Mouse (Mus musculus): Measurements from ENCODE around the gene Gal. TPM values are rescaled to one million over a fixed set of nuclear protein-coding genes. Genes with fewer than 3 reads are reported as not detected.

The Gal gene
- total and polyA plus RNA-seq, 3 experiments, result 0.14 TPM; not detected in 2

GRCm38 (mm10) chr19:3436840-3437239 is 22.5 kb upstream of the Gal start:
- Histone ChIP-seq H3K36me3 (ENCODE audit: control insufficient read depth, insufficient read depth, low read length) (no peaks in the 10 kb centered on the region), H3K27ac (no peak overlapping the region), H3K9ac (ENCODE audit: low read depth, low read length) (no peak overlapping the region), H3K79me2 (replicated peaks; ENCODE audit: control insufficient read depth, insufficient read depth, low read length) (no peaks in the 10 kb centered on the region), H3K4me1 (ENCODE audit: control insufficient read depth, insufficient read depth, low read length) (no peaks in the 10 kb centered on the region), H3K4me3 (no peak overlapping the region), H3K27me3 (ENCODE audit: control insufficient read depth, insufficient read depth, low read length) (no peaks in the 10 kb centered on the region)
- intact Hi-C loops (cut with DNase I), result loop anchor here (5.0 kb wide), 1 partner anchor 145 kb away; no protein-coding TSS in a partner anchor
- no peak for DNase-seq
- 48% methylated on average over 9 of the region's 9 CpGs for WGBS
- TF ChIP-seq EP300 (IDR thresholded peaks at IDR 0.05; ENCODE audit: insufficient read depth, low read depth, low read length), result no peak
- TF ChIP-seq CTCF (IDR thresholded peaks at IDR 0.05), result peak; percentile 63

GRCm38 (mm10) chr19:3435824-3436223 is 21.5 kb upstream of the Gal start:
- intact Hi-C loops (cut with DNase I), result loop anchor here (5.0 kb wide), 1 partner anchor 144 kb away; no protein-coding TSS in a partner anchor
- no peak overlapping the region for H3K4me3 ChIP-seq
- no peaks in the 10 kb centered on the region for H3K4me1 ChIP-seq (ENCODE audit: control insufficient read depth, insufficient read depth, low read length)
- no peaks in the 10 kb centered on the region for H3K36me3 ChIP-seq (ENCODE audit: control insufficient read depth, insufficient read depth, low read length)
- H3K79me2 ChIP-seq (replicated peaks; ENCODE audit: control insufficient read depth, insufficient read depth, low read length), result no peaks in the 10 kb centered on the region
- DNase-seq, result no peak
- no peaks in the 10 kb centered on the region for H3K27me3 ChIP-seq (ENCODE audit: control insufficient read depth, insufficient read depth, low read length)
- H3K9ac ChIP-seq (ENCODE audit: low read depth, low read length), result no peak overlapping the region
- H3K27ac ChIP-seq, result no peak overlapping the region
- 65% methylated on average over 3 of the region's 3 CpGs for WGBS
- TF ChIP-seq CTCF (IDR thresholded peaks at IDR 0.05) (no peak), EP300 (IDR thresholded peaks at IDR 0.05; ENCODE audit: insufficient read depth, low read depth, low read length) (no peak), POLR2A (IDR thresholded peaks at IDR 0.05; ENCODE audit: insufficient read depth, low read depth, low read length) (no peak)

- H3K36me3 ChIP-seq (ENCODE audit: control insufficient read depth, insufficient read depth, low read length), result no peaks in the 10 kb centered on the region
- intact Hi-C loops (cut with DNase I), result loop anchor here (5.0 kb wide), 1 partner anchor 142 kb away; no protein-coding TSS in a partner anchor
- no peak overlapping the region for H3K9ac ChIP-seq (ENCODE audit: low read depth, low read length)
- DNase-seq, result no peak
- H3K27ac ChIP-seq, result no peak overlapping the region
- no peaks in the 10 kb centered on the region for H3K27me3 ChIP-seq (ENCODE audit: control insufficient read depth, insufficient read depth, low read length)
- TF ChIP-seq POLR2A (IDR thresholded peaks at IDR 0.05; ENCODE audit: insufficient read depth, low read depth, low read length) (no peak), EP300 (IDR thresholded peaks at IDR 0.05; ENCODE audit: insufficient read depth, low read depth, low read length) (no peak), CTCF (IDR thresholded peaks at IDR 0.05) (no peak)
- no peaks in the 10 kb centered on the region for H3K79me2 ChIP-seq (replicated peaks; ENCODE audit: control insufficient read depth, insufficient read depth, low read length)
- 68% methylated on average over 4 of the region's 4 CpGs for WGBS
- H3K4me3 ChIP-seq, result no peak overlapping the region
- no peaks in the 10 kb centered on the region for H3K4me1 ChIP-seq (ENCODE audit: control insufficient read depth, insufficient read depth, low read length)
These were observed 20.3 kb upstream of the Gal start for GRCm38 (mm10) chr19:3434641-3435040.

GRCm38 (mm10) chr19:3434124-3434523 is 19.8 kb upstream of the Gal start:
- H3K4me1 ChIP-seq (ENCODE audit: control insufficient read depth, insufficient read depth, low read length), result no peaks in the 10 kb centered on the region
- no peak overlapping the region for H3K4me3 ChIP-seq
- H3K36me3 ChIP-seq (ENCODE audit: control insufficient read depth, insufficient read depth, low read length), result no peaks in the 10 kb centered on the region
- no peaks in the 10 kb centered on the region for H3K27me3 ChIP-seq (ENCODE audit: control insufficient read depth, insufficient read depth, low read length)
- no peak overlapping the region for H3K9ac ChIP-seq (ENCODE audit: low read depth, low read length)
- H3K79me2 ChIP-seq (replicated peaks; ENCODE audit: control insufficient read depth, insufficient read depth, low read length), result no peaks in the 10 kb centered on the region
- TF ChIP-seq EP300 (IDR thresholded peaks at IDR 0.05; ENCODE audit: insufficient read depth, low read depth, low read length) (no peak), POLR2A (IDR thresholded peaks at IDR 0.05; ENCODE audit: insufficient read depth, low read depth, low read length) (no peak), CTCF (IDR thresholded peaks at IDR 0.05) (no peak)
- no peak for DNase-seq
- H3K27ac ChIP-seq, result no peak overlapping the region
- intact Hi-C loops (cut with DNase I), result no loop called here
- WGBS, result 52% methylated on average over 4 of the region's 4 CpGs

GRCm38 (mm10) chr19:3431969-3432368 is 17.6 kb upstream of the Gal start:
- Histone ChIP-seq H3K4me1 (ENCODE audit: control insufficient read depth, insufficient read depth, low read length) (no peaks in the 10 kb centered on the region), H3K9ac (ENCODE audit: low read depth, low read length) (no peak overlapping the region), H3K27ac (no peak overlapping the region), H3K79me2 (replicated peaks; ENCODE audit: control insufficient read depth, insufficient read depth, low read length) (no peaks in the 10 kb centered on the region), H3K4me3 (no peak overlapping the region), H3K36me3 (ENCODE audit: control insufficient read depth, insufficient read depth, low read length) (no peaks in the 10 kb centered on the region), H3K27me3 (ENCODE audit: control insufficient read depth, insufficient read depth, low read length) (no peaks in the 10 kb centered on the region)
- WGBS, result 57% methylated on average over 2 of the region's 2 CpGs
- intact Hi-C loops (cut with DNase I), result no loop called here
- no peak for DNase-seq
- no peak for TF ChIP-seq POLR2A (IDR thresholded peaks at IDR 0.05; ENCODE audit: insufficient read depth, low read depth, low read length)
- TF ChIP-seq CTCF (IDR thresholded peaks at IDR 0.05), result no peak
- no peak for TF ChIP-seq EP300 (IDR thresholded peaks at IDR 0.05; ENCODE audit: insufficient read depth, low read depth, low read length)

- WGBS, result 76% methylated on average over 7 of the region's 7 CpGs
- Histone ChIP-seq H3K9ac (ENCODE audit: low read depth, low read length) (no peak overlapping the region), H3K27ac (no peak overlapping the region), H3K36me3 (ENCODE audit: control insufficient read depth, insufficient read depth, low read length) (no peaks in the 10 kb centered on the region), H3K79me2 (replicated peaks; ENCODE audit: control insufficient read depth, insufficient read depth, low read length) (no peaks in the 10 kb centered on the region), H3K4me3 (no peak overlapping the region), H3K27me3 (ENCODE audit: control insufficient read depth, insufficient read depth, low read length) (no peaks in the 10 kb centered on the region), H3K4me1 (ENCODE audit: control insufficient read depth, insufficient read depth, low read length) (no peaks in the 10 kb centered on the region)
- no peak for TF ChIP-seq EP300 (IDR thresholded peaks at IDR 0.05; ENCODE audit: insufficient read depth, low read depth, low read length)
- no peak for TF ChIP-seq CTCF (IDR thresholded peaks at IDR 0.05)
- TF ChIP-seq POLR2A (IDR thresholded peaks at IDR 0.05; ENCODE audit: insufficient read depth, low read depth, low read length), result no peak
- no peak for DNase-seq
- intact Hi-C loops (cut with DNase I), result no loop called here
These were observed 16.7 kb upstream of the Gal start for GRCm38 (mm10) chr19:3431066-3431465.

All from heart, adult 2 months (tissue).